Mouse (Mus musculus) liver, embryonic 14.5 days (tissue): Measurements from ENCODE around the gene Elk3. TPM values are rescaled to one million over a fixed set of nuclear protein-coding genes. Genes with fewer than 3 reads are reported as not detected.

Source experiments
- ATAC-seq: fragments of 200-750 bp; cut with Nextera tagmentation; 2 replicates; pipeline ENCODE4 v1.8.0; 2017; ENCODE audit warnings: moderate number of reproducible peaks, mild to moderate bottlenecking, moderate library complexity; ENCODE audit not compliant: insufficient read depth
- DNase-seq, 3 experiments: peaks; one replicate each; pipeline ENCODE4 v3.0.0-alpha.2; 2012 to 2013; ENCODE audit warnings: low read depth in 3 of 3, low spot score in 3 of 3
- H3K27ac ChIP-seq: fragments of 300-500 bp; sonication (generic); 2 replicates; pipeline ENCODE4 v1.5.1; 2014; ENCODE audit warnings: moderate library complexity, mild to moderate bottlenecking, control low read depth, inconsistent platforms
- H3K27me3 ChIP-seq: fragments of 300-500 bp; sonication (generic); 2 replicates; pipeline ENCODE4 v1.6.1; 2014; ENCODE audit warnings: mild to moderate bottlenecking, low read length, moderate library complexity; ENCODE audit not compliant: control insufficient read depth, insufficient read depth
- H3K36me3 ChIP-seq: fragments of 300-500 bp; sonication (generic); replicated peaks from 2 replicates; pipeline ENCODE4 v1.6.1; 2014; ENCODE audit warnings: low read depth; ENCODE audit not compliant: control insufficient read depth, insufficient read depth
- H3K4me1 ChIP-seq, 2 experiments: fragments of 200-500 bp in 1 of 2; fragments of 300-500 bp in 1 of 2; sonication (generic) in 1 of 2; replicated peaks; 2 replicates each; pipeline ENCODE4 v1.6.1; 2012 to 2014; ENCODE audit warnings: antibody characterized with exemption in 1 of 2, inconsistent platforms in 1 of 2, low read length in 1 of 2; ENCODE audit not compliant: control insufficient read depth in 2 of 2, insufficient read depth in 2 of 2
- H3K4me2 ChIP-seq: fragments of 300-500 bp; sonication (generic); 2 replicates; pipeline ENCODE4 v1.6.1; 2014; ENCODE audit warnings: low read depth, mild to moderate bottlenecking, control low read depth, moderate library complexity
- H3K4me3 ChIP-seq, 2 experiments: fragments of 200-500 bp in 1 of 2; fragments of 300-500 bp in 1 of 2; sonication (generic) in 1 of 2; 2 replicates each; pipeline ENCODE4 v1.5.1; 2012 to 2014; ENCODE audit warnings: low read depth in 2 of 2, low read length in 2 of 2, mild to moderate bottlenecking in 2 of 2, control low read depth in 1 of 2, inconsistent platforms in 1 of 2, moderate library complexity in 1 of 2; ENCODE audit not compliant: insufficient read depth in 1 of 2
- H3K9ac ChIP-seq: fragments of 300-500 bp; sonication (generic); replicated peaks from 2 replicates; pipeline ENCODE4 v1.6.1; 2014; ENCODE audit warnings: mild to moderate bottlenecking, control low read depth, moderate library complexity
- H3K9me3 ChIP-seq: fragments of 300-500 bp; sonication (generic); 2 replicates; pipeline ENCODE4 v1.6.1; 2016; ENCODE audit warnings: low read length, mixed read lengths; ENCODE audit not compliant: control insufficient read depth
- CTCF ChIP-seq: IDR thresholded peaks from 2 replicates; pipeline ENCODE4 v1.5.1; 2016; ENCODE audit warnings: antibody characterized with exemption, low read depth, control low read depth
- EP300 ChIP-seq: IDR thresholded peaks from 2 replicates; pipeline ENCODE4 v1.6.1; 2016; ENCODE audit warnings: antibody characterized with exemption, low read depth
- WGBS: fragments of 180-500 bp; shearing (Covaris S2); extraction: QIAGEN DNeasy Blood & Tissue Kit; methylation state at CpG from one replicate; pipeline ENCODE4 v1.1.7; 2014; ENCODE audit not compliant: insufficient replicate concordance; 5-methylcytosine and 5-hydroxymethylcytosine counted together
- polyA plus RNA-seq, 2 experiments: library from polyadenylated mRNA; depleted of rRNA in 1 of 2; stranded (reverse) in 1 of 2; unstranded in 1 of 2; fragments of >200 nt; fragmentation: Nextera tagmentation in 1 of 2; extraction: Ambion mirVana in 1 of 2; gene quantifications; 2 replicates each; pipeline versions ENCODE4 v1.2.1 to v1.2.3; 2012 to 2014

Gene Elk3
- polyA plus RNA-seq, 2 experiments: 4.0 to 4.6 TPM

GRCm38 (mm10) chr10:93242208-93242607 lies 68.7 kb downstream of the Elk3 start:
- Histone ChIP-seq H3K27ac (no peak overlapping the region), H3K4me3 (no peak overlapping the region), H3K4me1 (no peaks in the 10 kb centered on the region), H3K9ac (no peak overlapping the region), H3K27me3 (no peaks in the 10 kb centered on the region), H3K4me2 (no peak overlapping the region), H3K36me3 (peaks cover 33% of the 10 kb centered on the region), H3K9me3 (no peaks in the 10 kb centered on the region)
- TF ChIP-seq CTCF (no peak), EP300 (no peak)
- WGBS: 68% methylated on average over 3 of the region's 3 CpGs
- ATAC-seq (no peak), DNase-seq (no peak)

GRCm38 (mm10) chr10:93239201-93239806 lies 71.6 kb downstream of the Elk3 start:
- TF ChIP-seq EP300 (no peak), CTCF (no peak)
- Histone ChIP-seq H3K27me3 (no peaks in the 10 kb centered on the region), H3K27ac (no peak overlapping the region), H3K4me1 (no peaks in the 10 kb centered on the region), H3K9ac (no peak overlapping the region), H3K4me2 (no peak overlapping the region), H3K9me3 (no peaks in the 10 kb centered on the region), H3K36me3 (peaks cover 54% of the 10 kb centered on the region), H3K4me3 (no peak overlapping the region)
- DNase-seq (no peak), ATAC-seq (no peak)
- 88% methylated on average over 9 of the region's 9 CpGs for WGBS

- DNase-seq (no peak), ATAC-seq (no peak)
- peaks cover 64% of the 10 kb centered on the region for H3K36me3 ChIP-seq
- H3K27ac ChIP-seq: no peak overlapping the region
- H3K4me1 ChIP-seq: no peaks in the 10 kb centered on the region
- no peak overlapping the region for H3K4me2 ChIP-seq
- 82% methylated on average over 9 of the region's 9 CpGs for WGBS
- no peak overlapping the region for H3K4me3 ChIP-seq
- H3K27me3 ChIP-seq: no peaks in the 10 kb centered on the region
- no peaks in the 10 kb centered on the region for H3K9me3 ChIP-seq
- no peak for TF ChIP-seq CTCF
- no peak for TF ChIP-seq EP300
- no peak overlapping the region for H3K9ac ChIP-seq
These were observed 76.2 kb downstream of the Elk3 start for GRCm38 (mm10) chr10:93234692-93235091.

GRCm38 (mm10) chr10:93233665-93234194 lies 77.2 kb downstream of the Elk3 start:
- DNase-seq: no peak
- Histone ChIP-seq H3K4me3 (no peak overlapping the region), H3K27ac (no peak overlapping the region), H3K4me2 (no peak overlapping the region), H3K9ac (no peak overlapping the region), H3K36me3 (peaks cover 59% of the 10 kb centered on the region), H3K9me3 (no peaks in the 10 kb centered on the region), H3K27me3 (no peaks in the 10 kb centered on the region), H3K4me1 (no peaks in the 10 kb centered on the region)
- TF ChIP-seq CTCF (no peak), EP300 (no peak)
- WGBS: 77% methylated on average over 6 of the region's 6 CpGs
- no peak for ATAC-seq

GRCm38 (mm10) chr10:93231893-93232292 lies 79.0 kb downstream of the Elk3 start:
- no peak overlapping the region for H3K9ac ChIP-seq
- ATAC-seq: no peak
- no peak overlapping the region for H3K4me2 ChIP-seq
- no peak for DNase-seq
- no peak overlapping the region for H3K4me3 ChIP-seq
- no peaks in the 10 kb centered on the region for H3K4me1 ChIP-seq
- H3K27ac ChIP-seq: no peak overlapping the region
- H3K9me3 ChIP-seq: no peaks in the 10 kb centered on the region
- no peak for TF ChIP-seq CTCF
- TF ChIP-seq EP300: no peak
- peaks cover 58% of the 10 kb centered on the region for H3K36me3 ChIP-seq
- H3K27me3 ChIP-seq: no peaks in the 10 kb centered on the region
- WGBS: 84% methylated on average over 5 of the region's 5 CpGs
